Mouse (Mus musculus): ENCODE measurements around the gene Ccne1. TPM values are rescaled to one million over a fixed set of nuclear protein-coding genes. Genes with fewer than 3 reads are reported as not detected.

Gene Ccne1
- total RNA-seq, 2 experiments from 2014 or later, result 1.1 to 1.4 TPM

GRCm38 (mm10) chr7:38094353-38094752 is 13.0 kb downstream of the Ccne1 start:
- DNase-seq, result no peak

- DNase-seq, result no peak
These were observed 14.2 kb downstream of the Ccne1 start for GRCm38 (mm10) chr7:38093101-38093500.

GRCm38 (mm10) chr7:38089930-38090675 is 17.2 kb downstream of the Ccne1 start:
- DNase-seq, result no peak

- no peak for DNase-seq
These were observed 18.9 kb downstream of the Ccne1 start for GRCm38 (mm10) chr7:38088456-38088855.

- no peak for DNase-seq
These were observed 19.5 kb downstream of the Ccne1 start for GRCm38 (mm10) chr7:38087856-38088255.

GRCm38 (mm10) chr7:38086401-38086800 is 20.9 kb downstream of the Ccne1 start:
- DNase-seq, result no peak

GRCm38 (mm10) chr7:38085573-38086211 is 21.6 kb downstream of the Ccne1 start:
- peak; percentile 73 to 76 for DNase-seq

GRCm38 (mm10) chr7:38084778-38085572 is 22.4 kb downstream of the Ccne1 start:
- DNase-seq, result peak; percentile 99 to 100

GRCm38 (mm10) chr7:38082971-38083370 is 24.4 kb downstream of the Ccne1 start:
- DNase-seq, result no peak

GRCm38 (mm10) chr7:38077189-38077588 is 30.1 kb downstream of the Ccne1 start:
- DNase-seq, result no peak

GRCm38 (mm10) chr7:38075487-38075886 is 31.8 kb downstream of the Ccne1 start:
- no peak for DNase-seq

GRCm38 (mm10) chr7:38074920-38075319 is 32.4 kb downstream of the Ccne1 start:
- no peak for DNase-seq

GRCm38 (mm10) chr7:38074514-38074913 is 32.8 kb downstream of the Ccne1 start:
- no peak for DNase-seq

- peak; percentile 45 to 68 for DNase-seq
These were observed 33.6 kb downstream of the Ccne1 start for GRCm38 (mm10) chr7:38073782-38074181.

GRCm38 (mm10) chr7:38071065-38071464 is 36.3 kb downstream of the Ccne1 start:
- DNase-seq, result no peak

- DNase-seq, result no peak
These were observed 36.7 kb downstream of the Ccne1 start for GRCm38 (mm10) chr7:38070663-38071062.

GRCm38 (mm10) chr7:38064431-38064830 is 42.9 kb downstream of the Ccne1 start:
- no peak for DNase-seq

- DNase-seq, result peak; percentile 87 to 91
These were observed 46.0 kb downstream of the Ccne1 start for GRCm38 (mm10) chr7:38061060-38061970.

GRCm38 (mm10) chr7:38059636-38060330 is 47.6 kb downstream of the Ccne1 start:
- DNase-seq, result no peak

GRCm38 (mm10) chr7:38059096-38059495 is 48.2 kb downstream of the Ccne1 start:
- peak in 1 of 2 experiments; percentile 54 for DNase-seq

- DNase-seq, result no peak
These were observed 51.3 kb downstream of the Ccne1 start for GRCm38 (mm10) chr7:38055996-38056395.

Measured in heart, adult 18-20 months (tissue).